Mouse (Mus musculus) retina, postnatal 1 day (tissue): ENCODE measurements around the gene Gm4567.
"Not testable (repeated sequence)": the region's sequence is repeated elsewhere in the genome, so short reads cannot be mapped to it uniquely, and the experiment has no call there.

Experiments used
- DNase-seq: peaks from one replicate; pipeline ENCODE4 v3.0.0-alpha.2; 2012

Gm4567 gene

DNA sequence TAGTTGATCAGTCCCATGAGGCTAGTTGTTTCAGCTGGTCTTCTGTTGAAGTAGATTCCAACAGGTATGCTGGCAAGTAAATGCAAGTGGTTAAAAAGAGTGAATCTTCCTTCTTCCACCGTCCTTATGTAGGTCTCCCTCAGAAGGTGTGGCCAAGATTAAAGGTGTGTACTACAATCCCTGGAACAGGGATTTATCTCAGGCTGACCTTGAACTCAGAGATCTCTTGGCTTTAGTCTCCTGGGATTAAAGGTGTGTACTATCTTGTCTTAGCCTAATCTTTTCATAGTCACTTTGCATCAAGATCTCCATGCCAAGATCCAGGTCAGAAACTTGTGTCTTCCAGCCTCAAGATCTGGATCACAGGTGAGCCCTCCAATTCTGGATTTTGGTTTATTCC, at the start of gene Gm4567:
Gm4567 (minus strand) TSS at position 101 of the 400 bp plus-strand sequence.
- not testable (repeated sequence) for DNase-seq

- DNase-seq: not testable (repeated sequence)
These were observed 41.9 kb upstream of the Gm4567 start, which contains the start of gene Vmn1r157 for GRCm38 (mm10) chr7:22761397-22761796. Gene Vmn1r157 (plus strand): TSS chr7:22761697.

GRCm38 (mm10) chr7:22692217-22692616, 27.3 kb downstream of the Gm4567 start, which contains the start of gene Gm8693:
Gene Gm8693 (minus strand): TSS chr7:22692317.
- not testable (repeated sequence) for DNase-seq
